Mouse (Mus musculus) brain, embryonic 14.5 days (tissue): ENCODE measurements around the gene Lhb.

Experiments used
- CTCF ChIP-seq: fragments of 200-500 bp; IDR thresholded peaks from 2 replicates; pipeline ENCODE4 v1.5.1; 2012; ENCODE audit warnings: inconsistent platforms, mild to moderate bottlenecking, moderate library complexity, borderline replicate concordance; ENCODE audit not compliant: insufficient read depth, insufficient read length; ENCODE audit errors: extremely low read depth
- POLR2A ChIP-seq: fragments of 200-500 bp; IDR thresholded peaks from 2 replicates; pipeline ENCODE4 v1.6.1; 2012; ENCODE audit warnings: mild to moderate bottlenecking, inconsistent platforms, borderline replicate concordance; ENCODE audit not compliant: poor library complexity, insufficient read depth, insufficient read length, severe bottlenecking; ENCODE audit errors: extremely low read depth

DNA sequence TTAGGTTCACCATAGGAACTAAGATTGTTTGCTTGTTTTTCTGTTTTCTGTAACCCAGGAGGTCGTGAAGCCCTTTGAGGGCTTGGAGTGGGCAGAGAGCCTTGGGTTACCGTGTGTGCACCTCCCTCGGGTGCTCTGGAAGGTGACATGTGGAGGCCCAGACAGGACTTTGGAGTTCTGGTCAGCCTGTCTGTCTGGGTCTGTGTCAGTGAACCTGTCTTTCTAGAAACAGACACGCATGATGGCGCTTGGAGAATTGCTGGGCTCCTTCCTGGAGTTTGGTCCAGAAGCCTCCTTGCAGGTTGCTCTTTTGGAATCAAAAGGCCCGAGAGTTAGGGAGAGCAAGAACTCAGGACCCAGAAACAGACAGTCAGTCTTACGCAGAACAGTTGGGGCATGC, 39.8 kb downstream of the Lhb start:
- TF ChIP-seq CTCF = no peak
- TF ChIP-seq POLR2A = no peak
